Mouse (Mus musculus) lung, postnatal 4 days (tissue): ENCODE data around the gene Acsm5.
"Not testable (repeated sequence)": the region's sequence is repeated elsewhere in the genome, so short reads cannot be mapped to it uniquely, and the experiment has no call there.

ENCODE experiments used
- DNase-seq, 2 experiments: peaks; one replicate each; pipeline ENCODE4 v3.0.0; 2021

The Acsm5 gene

DNA sequence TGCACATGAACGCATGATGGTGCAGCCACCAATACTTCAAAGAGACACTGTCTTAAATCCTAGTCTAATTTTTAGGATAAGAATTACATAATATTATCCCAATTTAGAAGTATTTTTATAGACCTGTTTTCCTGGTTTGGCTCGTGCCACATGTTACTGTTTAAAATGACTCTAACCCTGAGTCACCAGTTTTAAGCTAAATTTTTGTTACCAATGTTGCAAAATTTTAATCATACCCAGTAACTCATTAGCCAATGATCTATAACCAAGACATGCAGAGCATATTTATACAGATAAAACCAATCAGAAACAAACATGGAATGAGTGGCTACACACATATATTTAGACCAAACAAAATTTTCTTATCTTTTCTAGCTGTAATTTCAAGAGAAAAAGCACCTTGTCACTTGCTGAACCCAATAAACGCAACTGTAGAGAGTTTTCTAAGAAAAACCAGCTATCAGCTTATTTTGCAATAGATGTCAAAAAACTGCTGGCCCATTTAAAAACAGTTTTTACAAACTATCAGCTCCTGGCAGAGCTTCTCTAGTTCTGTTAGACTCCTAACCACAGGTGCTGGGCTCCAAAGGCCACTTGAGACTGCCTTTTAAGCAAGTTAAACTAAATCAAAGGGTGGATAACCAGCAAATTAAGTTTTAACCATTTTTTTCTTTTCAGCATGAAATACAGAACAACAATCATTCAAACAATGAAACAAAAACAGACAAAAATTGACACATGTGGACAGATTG, 31.4 kb downstream of the Acsm5 start:
- no peak for DNase-seq

GRCm38 (mm10) chr7:119554040-119554439, 34.8 kb downstream of the Acsm5 start, which contains the start of gene Acsm2:
TSS of gene Acsm2 (plus strand) at chr7:119554340.
- no peak for DNase-seq

DNA sequence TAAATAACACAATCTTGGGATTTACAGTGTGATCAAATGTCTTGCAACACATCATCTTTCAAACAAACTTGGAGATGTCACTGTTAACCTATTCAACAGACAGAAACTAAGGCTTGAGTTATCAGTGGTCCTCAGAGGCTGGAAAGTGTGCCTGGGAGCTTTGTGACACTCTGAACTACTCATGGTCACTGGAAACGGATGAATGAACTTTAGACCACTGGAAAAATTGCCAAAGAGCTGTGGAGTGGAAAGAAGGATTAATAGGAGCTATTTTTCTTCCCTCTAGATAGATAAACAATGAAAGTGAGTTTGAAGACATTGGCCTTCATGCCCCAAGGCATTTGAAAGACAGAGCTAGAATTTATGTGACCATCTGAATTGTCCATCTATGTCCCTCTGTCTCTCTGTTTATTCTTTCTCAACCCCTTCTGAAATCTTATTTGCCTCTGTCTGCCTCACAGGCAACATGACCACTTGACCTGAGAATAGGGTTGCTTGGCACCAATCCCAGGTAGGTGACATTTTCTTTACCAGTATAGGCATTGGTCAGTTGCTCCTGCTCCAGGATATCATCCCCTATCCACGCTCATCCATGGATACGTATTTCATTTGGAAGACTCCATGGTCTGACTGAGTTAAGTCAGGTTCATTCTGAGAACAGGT, 40.7 kb downstream of the Acsm5 start:
- no peak for DNase-seq

- DNase-seq = no peak
Observed at GRCm38 (mm10) chr7:119560452-119560835, 41.2 kb downstream of the Acsm5 start.

DNA sequence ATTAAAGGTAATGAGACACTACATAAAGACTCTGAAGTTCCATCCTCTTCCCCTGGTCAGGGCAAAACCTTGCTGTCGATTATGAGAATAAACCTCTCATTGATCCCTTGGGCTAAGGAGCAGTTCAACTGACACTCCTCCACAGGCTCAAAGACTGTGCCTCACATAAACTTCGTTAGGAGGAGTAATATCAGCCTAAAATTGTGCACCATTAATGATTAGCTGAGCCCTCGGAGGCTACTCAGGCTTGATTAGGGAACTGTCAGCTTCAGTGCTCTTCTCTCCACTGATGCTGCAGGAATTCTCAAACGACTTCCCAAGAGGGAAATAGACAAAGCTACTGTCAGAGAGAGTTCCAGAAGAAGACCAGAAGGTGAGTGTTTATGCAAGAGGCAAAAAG, 42.2 kb downstream of the Acsm5 start:
- no peak for DNase-seq

DNA sequence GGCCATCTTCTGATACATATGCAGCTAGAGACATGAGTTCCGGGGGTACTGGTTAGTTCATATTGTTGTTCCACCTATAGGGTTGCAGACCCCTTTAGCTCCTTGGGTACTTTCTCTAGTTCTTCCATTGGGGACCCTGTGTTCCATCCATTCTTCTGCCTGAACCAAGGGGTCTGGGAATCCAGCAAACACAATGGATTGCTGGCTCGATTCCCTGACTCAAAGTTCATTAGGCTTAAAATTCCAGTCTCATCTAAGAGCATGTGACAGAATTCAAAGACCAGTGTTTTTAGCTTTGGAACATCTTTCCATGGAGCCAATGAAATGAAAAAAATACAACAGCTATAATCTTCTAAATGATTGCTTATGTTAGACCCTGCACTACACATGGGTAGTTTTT, 43.2 kb downstream of the Acsm5 start:
- not testable (repeated sequence) for DNase-seq

- no peak for DNase-seq
Observed at GRCm38 (mm10) chr7:119594530-119595107, 75.4 kb downstream of the Acsm5 start.
